Mouse (Mus musculus): Measurements from ENCODE around the gene Stx5a.

Stx5a gene

GRCm38 (mm10) chr19:8745382-8745781, 4.2 kb downstream of the Stx5a start:
- DNase-seq (ENCODE audit: low spot score) = no peak

- no peak for DNase-seq (ENCODE audit: low spot score)
These were observed 6.2 kb downstream of the Stx5a start for GRCm38 (mm10) chr19:8747368-8747767.

GRCm38 (mm10) chr19:8755652-8756051, 14.4 kb downstream of the Stx5a start:
- no peak for DNase-seq (ENCODE audit: low spot score)

- peak; percentile 94 for DNase-seq (ENCODE audit: low spot score)
These were observed 15.6 kb downstream of the Stx5a start, which contains the start of gene Nxf1 for GRCm38 (mm10) chr19:8756635-8757387. Gene Nxf1, plus strand, starts transcription at chr19:8757073.

- no peak for DNase-seq (ENCODE audit: low spot score)
These were observed 16.3 kb downstream of the Stx5a start for GRCm38 (mm10) chr19:8757471-8757998.

- DNase-seq (ENCODE audit: low spot score) = no peak
These were observed 17.7 kb downstream of the Stx5a start for GRCm38 (mm10) chr19:8758899-8759298.

- no peak for DNase-seq (ENCODE audit: low spot score)
These were observed 19.5 kb downstream of the Stx5a start for GRCm38 (mm10) chr19:8760757-8761156.

- no peak for DNase-seq (ENCODE audit: low spot score)
These were observed 22.1 kb downstream of the Stx5a start for GRCm38 (mm10) chr19:8763276-8763675.

GRCm38 (mm10) chr19:8765562-8765961, 24.3 kb downstream of the Stx5a start:
- DNase-seq (ENCODE audit: low spot score) = no peak

- peak; percentile 81 for DNase-seq (ENCODE audit: low spot score)
These were observed 29.5 kb downstream of the Stx5a start, which contains the start of gene Tmem223 for GRCm38 (mm10) chr19:8770567-8771270. Gene Tmem223, plus strand, starts transcription at chr19:8770996.

- no peak for DNase-seq (ENCODE audit: low spot score)
These were observed 31.8 kb downstream of the Stx5a start for GRCm38 (mm10) chr19:8772996-8773395.

- no peak for DNase-seq (ENCODE audit: low spot score)
These were observed 32.2 kb downstream of the Stx5a start for GRCm38 (mm10) chr19:8773409-8773808.

- DNase-seq (ENCODE audit: low spot score) = peak; percentile 96
These were observed 33.0 kb downstream of the Stx5a start, which contains the start of gene Tmem179b for GRCm38 (mm10) chr19:8774086-8774835. Gene Tmem179b, minus strand, starts transcription at chr19:8774467.

- DNase-seq (ENCODE audit: low spot score) = no peak
These were observed 33.8 kb downstream of the Stx5a start for GRCm38 (mm10) chr19:8774951-8775421.

GRCm38 (mm10) chr19:8786008-8786781, 45.0 kb downstream of the Stx5a start, which contains the start of gene Taf6l:
Gene Taf6l, minus strand, starts transcription at chr19:8786417.
- peak; percentile 86 for DNase-seq (ENCODE audit: low spot score)

- DNase-seq (ENCODE audit: low spot score) = no peak
These were observed 47.3 kb downstream of the Stx5a start for GRCm38 (mm10) chr19:8788521-8788920.

GRCm38 (mm10) chr19:8789171-8789570, 48.0 kb downstream of the Stx5a start:
- no peak for DNase-seq (ENCODE audit: low spot score)

GRCm38 (mm10) chr19:8790171-8790570, 49.0 kb downstream of the Stx5a start:
- no peak for DNase-seq (ENCODE audit: low spot score)

- DNase-seq (ENCODE audit: low spot score) = peak; percentile 89
These were observed 57.2 kb downstream of the Stx5a start, which contains the start of gene Polr2g for GRCm38 (mm10) chr19:8798264-8798946. Gene Polr2g, minus strand, starts transcription at chr19:8798577.

- DNase-seq (ENCODE audit: low spot score) = no peak
These were observed 57.7 kb downstream of the Stx5a start for GRCm38 (mm10) chr19:8798947-8799315.

Data from ovary, postnatal 36 days (tissue).